Mouse (Mus musculus): ENCODE measurements around the gene Fam160b1. TPM values are rescaled to one million over a fixed set of nuclear protein-coding genes. Genes with fewer than 3 reads are reported as not detected.
A peak's percentile ranks its signal among the peaks of the same experiment; 100 is the strongest.

Gene Fam160b1
- total and polyA plus RNA-seq, 3 experiments = 6.2 to 16.6 (median 11.1) TPM

- TF ChIP-seq POLR2AphosphoS5 (IDR thresholded peaks at IDR 0.05; ENCODE audit: insufficient replicate concordance, low read depth, low read length) = no peak
- no peak for TF ChIP-seq GATA1 (IDR thresholded peaks at IDR 0.05; ENCODE audit: borderline replicate concordance, low read length)
- no peak for TF ChIP-seq CTCF (IDR thresholded peaks at IDR 0.05; ENCODE audit: low read depth, low read length)
- no peak for TF ChIP-seq TAL1 (conservative IDR thresholded peaks at IDR 0.05; ENCODE audit: low read depth, low read length)
- ATAC-seq (ENCODE audit: extremely low read depth, insufficient number of reproducible peaks, low FRiP score, poor library complexity, severe bottlenecking) (no peak), DNase-seq (ENCODE audit: low spot score) (no peak)
- no peaks in the 10 kb centered on the region for H3K27me3 ChIP-seq (ENCODE audit: insufficient read depth, low read length)
- H3K4me3 ChIP-seq (ENCODE audit: low read depth, low read length) = peak overlapping the region; percentile 91
- no peaks in the 10 kb centered on the region for H3K9me3 ChIP-seq (replicated peaks)
- peaks cover 37% of the 10 kb centered on the region for H3K4me1 ChIP-seq (ENCODE audit: insufficient read depth, low read depth, low read length)
- H3K36me3 ChIP-seq (replicated peaks) = peaks cover 37% of the 10 kb centered on the region
Observed at GRCm38 (mm10) chr19:57357811-57358210, 2.7 kb upstream of the Fam160b1 start.

- H3K9me3 ChIP-seq (replicated peaks) = no peaks in the 10 kb centered on the region
- DNase-seq (ENCODE audit: low spot score) (peak; percentile 67), ATAC-seq (ENCODE audit: extremely low read depth, insufficient number of reproducible peaks, low FRiP score, poor library complexity, severe bottlenecking) (peak; percentile 26)
- no peaks in the 10 kb centered on the region for H3K27me3 ChIP-seq (ENCODE audit: insufficient read depth, low read length)
- peak overlapping the region; percentile 91 for H3K4me3 ChIP-seq (ENCODE audit: low read depth, low read length)
- peaks cover 41% of the 10 kb centered on the region for H3K4me1 ChIP-seq (ENCODE audit: insufficient read depth, low read depth, low read length)
- TF ChIP-seq CTCF (IDR thresholded peaks at IDR 0.05; ENCODE audit: low read depth, low read length) (peak; percentile 42; the same call in 1 of the 2 replicates), GATA2 (IDR thresholded peaks at IDR 0.05; ENCODE audit: borderline replicate concordance, low read depth, low read length) (no peak), GATA1 (IDR thresholded peaks at IDR 0.05; ENCODE audit: borderline replicate concordance, low read length) (no peak)
- H3K36me3 ChIP-seq (replicated peaks) = peaks cover 40% of the 10 kb centered on the region
Observed at GRCm38 (mm10) chr19:57358322-57358721, 2.2 kb upstream of the Fam160b1 start.

- H3K4me3 ChIP-seq (ENCODE audit: low read depth, low read length) = peak overlapping the region; percentile 91
- H3K9me3 ChIP-seq (replicated peaks) = no peaks in the 10 kb centered on the region
- H3K4me1 ChIP-seq (ENCODE audit: insufficient read depth, low read depth, low read length) = peaks cover 42% of the 10 kb centered on the region
- no peak for DNase-seq (ENCODE audit: low spot score)
- H3K27me3 ChIP-seq (ENCODE audit: insufficient read depth, low read length) = no peaks in the 10 kb centered on the region
- TF ChIP-seq GATA1 (IDR thresholded peaks at IDR 0.05; ENCODE audit: borderline replicate concordance, low read length) = no peak
- TF ChIP-seq TAL1 (conservative IDR thresholded peaks at IDR 0.05; ENCODE audit: low read depth, low read length) = no peak
- TF ChIP-seq CTCF (IDR thresholded peaks at IDR 0.05; ENCODE audit: low read depth, low read length) = no peak
- no peak for TF ChIP-seq POLR2AphosphoS5 (IDR thresholded peaks at IDR 0.05; ENCODE audit: insufficient replicate concordance, low read depth, low read length)
- no peak for TF ChIP-seq GATA2 (IDR thresholded peaks at IDR 0.05; ENCODE audit: borderline replicate concordance, low read depth, low read length)
- H3K36me3 ChIP-seq (replicated peaks) = peaks cover 45% of the 10 kb centered on the region
- ATAC-seq (ENCODE audit: extremely low read depth, insufficient number of reproducible peaks, low FRiP score, poor library complexity, severe bottlenecking) = no peak
Observed at GRCm38 (mm10) chr19:57358836-57359598, 1.5 kb upstream of the Fam160b1 start.

DNA sequence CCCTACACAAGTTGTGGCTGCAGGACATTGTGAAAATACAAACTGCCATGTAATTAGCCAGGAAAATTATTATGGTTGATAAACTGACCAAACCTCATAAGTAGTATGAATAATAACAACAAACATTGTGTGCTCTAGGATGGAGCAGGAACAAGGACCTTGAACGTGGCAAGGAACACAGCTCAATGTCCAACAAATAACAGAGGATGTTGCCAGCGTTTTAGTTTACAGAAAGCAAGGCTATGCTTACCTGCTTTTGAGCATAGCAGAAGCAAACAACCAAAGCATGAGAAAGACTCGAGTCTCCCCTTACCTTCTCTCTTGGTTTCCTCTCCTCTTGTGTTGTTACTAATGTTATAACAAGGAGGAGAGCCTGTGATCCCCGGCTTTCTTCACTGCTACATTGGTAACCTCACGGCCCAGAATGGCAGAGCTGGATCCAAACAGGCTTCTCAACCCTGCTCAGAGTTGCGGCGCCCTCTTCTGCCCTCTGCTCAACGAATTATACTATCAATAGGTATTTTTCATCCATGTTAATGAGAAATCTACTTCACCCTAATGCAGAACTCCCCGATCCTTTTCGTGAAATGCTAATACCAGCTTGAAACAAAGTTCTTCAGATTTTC lies 666 bp upstream of the Fam160b1 start:
- Histone ChIP-seq H3K4me1 (ENCODE audit: insufficient read depth, low read depth, low read length) (peaks cover 47% of the 10 kb centered on the region), H3K27me3 (ENCODE audit: insufficient read depth, low read length) (no peaks in the 10 kb centered on the region), H3K4me3 (ENCODE audit: low read depth, low read length) (peak overlapping the region; percentile 91), H3K9me3 (replicated peaks) (no peaks in the 10 kb centered on the region), H3K36me3 (replicated peaks) (peaks cover 53% of the 10 kb centered on the region)
- DNase-seq (ENCODE audit: low spot score) (no peak), ATAC-seq (ENCODE audit: extremely low read depth, insufficient number of reproducible peaks, low FRiP score, poor library complexity, severe bottlenecking) (no peak)
- TF ChIP-seq POLR2AphosphoS5 (IDR thresholded peaks at IDR 0.05; ENCODE audit: insufficient replicate concordance, low read depth, low read length) = no peak
- TF ChIP-seq CTCF (IDR thresholded peaks at IDR 0.05; ENCODE audit: low read depth, low read length) = no peak
- no peak for TF ChIP-seq GATA2 (IDR thresholded peaks at IDR 0.05; ENCODE audit: borderline replicate concordance, low read depth, low read length)
- TF ChIP-seq TAL1 (conservative IDR thresholded peaks at IDR 0.05; ENCODE audit: low read depth, low read length) = no peak
- TF ChIP-seq GATA1 (IDR thresholded peaks at IDR 0.05; ENCODE audit: borderline replicate concordance, low read length) = no peak

DNA sequence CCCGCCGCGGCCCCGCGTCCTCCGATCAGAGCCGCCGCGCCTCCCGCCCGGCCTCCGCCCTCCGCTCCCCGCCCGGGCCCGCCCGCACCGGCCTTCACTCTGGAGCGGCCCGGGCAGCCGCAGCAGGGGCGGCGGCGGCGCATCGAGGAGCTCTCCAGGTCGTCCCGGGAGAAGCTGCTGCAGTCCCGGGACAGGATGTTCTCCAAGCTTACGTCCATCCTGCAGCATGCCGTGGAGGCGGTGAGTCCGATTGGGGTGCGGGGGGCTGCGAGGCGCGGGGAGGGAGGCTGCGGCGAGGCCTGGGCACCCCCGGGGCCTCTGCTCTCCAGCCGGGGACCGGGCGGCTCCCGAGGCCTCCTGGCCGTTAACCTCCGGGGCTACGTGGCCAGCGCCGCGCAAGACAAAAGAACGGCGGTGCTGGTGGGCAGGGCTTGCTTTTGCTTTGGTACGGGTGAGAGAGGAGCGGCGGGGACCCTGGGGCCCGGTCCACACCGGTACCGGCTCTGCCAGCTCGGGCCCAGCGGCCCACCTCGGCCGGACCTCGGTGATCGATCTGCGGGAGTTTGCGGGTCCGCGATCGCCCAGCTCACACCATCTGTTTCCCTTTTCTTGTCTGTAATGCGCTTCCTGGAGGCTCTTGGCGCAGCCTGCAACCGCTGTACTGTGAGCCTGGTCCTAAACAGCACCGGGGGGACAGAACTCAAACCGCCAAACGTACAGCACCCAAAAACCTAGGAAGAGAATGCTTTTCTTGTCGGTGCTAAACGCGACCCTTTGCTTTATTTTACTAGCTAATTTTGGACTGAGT lies 855 bp downstream of the Fam160b1 start:
- TF ChIP-seq GATA1 (IDR thresholded peaks at IDR 0.05; ENCODE audit: borderline replicate concordance, low read length) (no peak), CTCF (IDR thresholded peaks at IDR 0.05; ENCODE audit: low read depth, low read length) (no peak), GATA2 (IDR thresholded peaks at IDR 0.05; ENCODE audit: borderline replicate concordance, low read depth, low read length) (no peak), POLR2AphosphoS5 (IDR thresholded peaks at IDR 0.05; ENCODE audit: insufficient replicate concordance, low read depth, low read length) (no peak), TAL1 (conservative IDR thresholded peaks at IDR 0.05; ENCODE audit: low read depth, low read length) (no peak)
- H3K27me3 ChIP-seq (ENCODE audit: insufficient read depth, low read length) = no peaks in the 10 kb centered on the region
- peak overlapping the region; percentile 91 for H3K4me3 ChIP-seq (ENCODE audit: low read depth, low read length)
- peak; percentile 30 for DNase-seq (ENCODE audit: low spot score)
- peaks cover 51% of the 10 kb centered on the region for H3K36me3 ChIP-seq (replicated peaks)
- ATAC-seq (ENCODE audit: extremely low read depth, insufficient number of reproducible peaks, low FRiP score, poor library complexity, severe bottlenecking) = no peak
- H3K4me1 ChIP-seq (ENCODE audit: insufficient read depth, low read depth, low read length) = peaks cover 57% of the 10 kb centered on the region
- H3K9me3 ChIP-seq (replicated peaks) = no peaks in the 10 kb centered on the region

DNA sequence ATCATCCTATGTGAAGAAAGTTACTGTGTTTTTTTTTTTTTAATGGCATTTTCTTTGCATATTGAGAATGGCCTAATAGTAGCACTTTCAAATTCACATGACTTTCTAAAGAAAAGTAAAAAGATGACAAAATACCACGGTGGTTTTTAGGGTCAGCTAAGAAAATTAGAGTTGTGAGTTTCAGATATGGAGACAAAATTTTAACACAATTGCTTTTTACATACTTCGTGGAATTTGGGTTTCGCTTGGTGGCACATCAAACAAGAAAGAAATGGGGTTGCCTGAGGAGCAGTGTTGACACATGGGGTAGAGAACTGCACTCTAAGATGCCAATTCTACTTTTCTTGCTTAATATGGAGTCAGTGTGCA lies 1.4 kb downstream of the Fam160b1 start:
- Histone ChIP-seq H3K4me3 (ENCODE audit: low read depth, low read length) (peak overlapping the region; percentile 91), H3K36me3 (replicated peaks) (peaks cover 51% of the 10 kb centered on the region), H3K9me3 (replicated peaks) (no peaks in the 10 kb centered on the region), H3K27me3 (ENCODE audit: insufficient read depth, low read length) (no peaks in the 10 kb centered on the region), H3K4me1 (ENCODE audit: insufficient read depth, low read depth, low read length) (peaks cover 60% of the 10 kb centered on the region)
- TF ChIP-seq CTCF (IDR thresholded peaks at IDR 0.05; ENCODE audit: low read depth, low read length) (no peak), POLR2AphosphoS5 (IDR thresholded peaks at IDR 0.05; ENCODE audit: insufficient replicate concordance, low read depth, low read length) (no peak), GATA2 (IDR thresholded peaks at IDR 0.05; ENCODE audit: borderline replicate concordance, low read depth, low read length) (no peak), TAL1 (conservative IDR thresholded peaks at IDR 0.05; ENCODE audit: low read depth, low read length) (no peak)
- DNase-seq (ENCODE audit: low spot score) (no peak), ATAC-seq (ENCODE audit: extremely low read depth, insufficient number of reproducible peaks, low FRiP score, poor library complexity, severe bottlenecking) (no peak)

All from G1E (cell line).